Mouse (Mus musculus) lung, adult 2 months (tissue): ENCODE data around the gene Sel1l3.

Source experiments
- CTCF ChIP-seq: fragments of 200-500 bp; IDR thresholded peaks from 2 replicates; pipeline ENCODE4 v1.5.1; 2011; ENCODE audit warnings: mild to moderate bottlenecking, low read length, control low read depth; ENCODE audit not compliant: insufficient read depth
- POLR2A ChIP-seq: fragments of 200-500 bp; IDR thresholded peaks from 2 replicates; pipeline ENCODE4 v1.6.1; 2011; ENCODE audit warnings: low read depth, mild to moderate bottlenecking, control low read depth, low read length, borderline replicate concordance; ENCODE audit errors: extremely low read depth

DNA sequence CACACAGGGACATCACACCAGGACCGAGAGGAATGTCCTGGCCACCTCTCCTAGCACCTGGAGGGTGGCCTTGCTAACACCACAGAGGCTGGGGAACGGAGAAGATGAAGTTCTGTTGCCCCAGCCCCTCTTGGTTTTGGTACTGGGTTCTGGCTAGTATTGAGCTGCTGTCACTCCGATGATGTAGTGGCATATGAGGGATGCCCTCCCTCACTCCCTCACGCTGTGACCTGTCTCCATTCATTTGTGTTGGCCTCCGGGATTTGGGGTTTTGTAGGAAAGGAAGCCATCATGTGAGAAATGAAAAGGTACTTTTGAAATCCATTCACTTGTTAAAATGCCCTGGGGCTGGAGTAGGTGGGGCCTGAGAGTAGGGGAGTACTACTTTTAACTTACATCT, 33.8 kb downstream of the Sel1l3 start:
- TF ChIP-seq CTCF, result no peak
- TF ChIP-seq POLR2A, result no peak
